Mouse (Mus musculus): Measurements from ENCODE around the gene Myo1a.

Gene Myo1a

GRCm38 (mm10) chr10:127728437-127728836, 23.5 kb downstream of the Myo1a start:
- no peak for DNase-seq (ENCODE audit: low read depth, low spot score)

GRCm38 (mm10) chr10:127730285-127730932, 25.4 kb downstream of the Myo1a start:
- DNase-seq (ENCODE audit: low read depth, low spot score): no peak

GRCm38 (mm10) chr10:127730933-127731310, 26.0 kb downstream of the Myo1a start:
- DNase-seq (ENCODE audit: low read depth, low spot score): no peak

GRCm38 (mm10) chr10:127731397-127731796, 26.4 kb downstream of the Myo1a start:
- DNase-seq (ENCODE audit: low read depth, low spot score): no peak

GRCm38 (mm10) chr10:127734434-127734833, 29.5 kb downstream of the Myo1a start:
- no peak for DNase-seq (ENCODE audit: low read depth, low spot score)

- DNase-seq (ENCODE audit: low read depth, low spot score): no peak
Observed at GRCm38 (mm10) chr10:127736266-127736665, 31.3 kb downstream of the Myo1a start.

GRCm38 (mm10) chr10:127736916-127737315, 31.9 kb downstream of the Myo1a start:
- DNase-seq (ENCODE audit: low read depth, low spot score): no peak

- DNase-seq (ENCODE audit: low read depth, low spot score): no peak
Observed at GRCm38 (mm10) chr10:127737552-127737951, 32.6 kb downstream of the Myo1a start.

GRCm38 (mm10) chr10:127738151-127738882, 33.3 kb downstream of the Myo1a start:
- peak; percentile 57 for DNase-seq (ENCODE audit: low read depth, low spot score)

GRCm38 (mm10) chr10:127739083-127739660, 34.2 kb downstream of the Myo1a start, which contains the start of gene Zbtb39:
Zbtb39 (plus strand) TSS chr10:127739538.
- peak; percentile 76 for DNase-seq (ENCODE audit: low read depth, low spot score)

GRCm38 (mm10) chr10:127739661-127740161, 34.7 kb downstream of the Myo1a start:
- DNase-seq (ENCODE audit: low read depth, low spot score): no peak

GRCm38 (mm10) chr10:127744661-127745060, 39.7 kb downstream of the Myo1a start:
- peak; percentile 38 for DNase-seq (ENCODE audit: low read depth, low spot score)

- DNase-seq (ENCODE audit: low read depth, low spot score): no peak
Observed at GRCm38 (mm10) chr10:127745886-127746285, 40.9 kb downstream of the Myo1a start.

- DNase-seq (ENCODE audit: low read depth, low spot score): no peak
Observed at GRCm38 (mm10) chr10:127747254-127747653, 42.3 kb downstream of the Myo1a start.

- no peak for DNase-seq (ENCODE audit: low read depth, low spot score)
Observed at GRCm38 (mm10) chr10:127748847-127749612, 44.1 kb downstream of the Myo1a start.

- DNase-seq (ENCODE audit: low read depth, low spot score): no peak
Observed at GRCm38 (mm10) chr10:127750136-127750777, 45.3 kb downstream of the Myo1a start.

GRCm38 (mm10) chr10:127751548-127751947, 46.6 kb downstream of the Myo1a start, which contains the start of gene Gpr182:
Gpr182 (minus strand) TSS chr10:127751732.
- DNase-seq (ENCODE audit: low read depth, low spot score): no peak

GRCm38 (mm10) chr10:127754566-127755166, 49.7 kb downstream of the Myo1a start:
- no peak for DNase-seq (ENCODE audit: low read depth, low spot score)

- DNase-seq (ENCODE audit: low read depth, low spot score): no peak
Observed at GRCm38 (mm10) chr10:127755246-127755645, 50.3 kb downstream of the Myo1a start.

- DNase-seq (ENCODE audit: low read depth, low spot score): no peak
Observed at GRCm38 (mm10) chr10:127755770-127756468, 50.9 kb downstream of the Myo1a start.

Data from forelimb bud, embryonic 11.5 days (tissue).